Mouse (Mus musculus): ENCODE data around the gene Aig1. TPM values are rescaled to one million over a fixed set of nuclear protein-coding genes. Genes with fewer than 3 reads are reported as not detected.
A peak's percentile ranks its signal among the peaks of the same experiment; 100 is the strongest.

The Aig1 gene
- total and polyA plus RNA-seq, 3 experiments: 54.5 to 71.0 (median 62.8) TPM

DNA sequence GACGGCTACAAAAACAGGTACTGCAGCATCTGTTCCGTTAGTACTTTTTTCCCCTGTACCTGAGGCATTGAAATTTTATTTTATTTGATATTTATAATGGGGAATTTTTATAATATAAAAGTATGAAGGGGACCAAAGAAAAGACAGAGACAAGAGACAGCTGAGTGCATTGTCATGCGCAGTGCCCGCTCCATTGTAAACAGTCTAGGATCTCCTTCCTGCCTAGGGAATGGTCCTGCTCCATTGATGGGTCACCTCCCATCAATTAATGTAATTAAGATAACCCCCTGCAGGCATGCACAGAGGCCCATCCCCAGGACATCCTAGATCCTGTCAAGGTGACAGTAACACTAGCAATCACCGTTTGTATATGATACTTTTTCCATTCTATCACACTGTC is 178.0 kb downstream of the Aig1 start:
- Histone ChIP-seq H3K79me2 (replicated peaks; ENCODE audit: control insufficient read depth, insufficient read depth, low read length) (no peaks in the 10 kb centered on the region), H3K36me3 (ENCODE audit: control insufficient read depth, insufficient read depth, low read length) (peaks cover 3% of the 10 kb centered on the region; the same call in 1 of the 2 replicates), H3K9ac (ENCODE audit: low read depth, low read length) (no peak overlapping the region), H3K27me3 (ENCODE audit: control insufficient read depth, insufficient read depth, low read length) (no peaks in the 10 kb centered on the region), H3K4me3 (no peak overlapping the region), H3K4me1 (ENCODE audit: control insufficient read depth, insufficient read depth, low read length) (peaks cover 13% of the 10 kb centered on the region), H3K27ac (no peak overlapping the region)
- 88% methylated on average over 5 of the region's 5 CpGs for WGBS
- TF ChIP-seq CTCF (IDR thresholded peaks at IDR 0.05) (no peak), EP300 (IDR thresholded peaks at IDR 0.05; ENCODE audit: insufficient read depth, low read depth, low read length) (no peak), POLR2A (IDR thresholded peaks at IDR 0.05; ENCODE audit: insufficient read depth, low read depth, low read length) (no peak)
- no peak for DNase-seq
- intact Hi-C loops (cut with DNase I): no loop called here

DNA sequence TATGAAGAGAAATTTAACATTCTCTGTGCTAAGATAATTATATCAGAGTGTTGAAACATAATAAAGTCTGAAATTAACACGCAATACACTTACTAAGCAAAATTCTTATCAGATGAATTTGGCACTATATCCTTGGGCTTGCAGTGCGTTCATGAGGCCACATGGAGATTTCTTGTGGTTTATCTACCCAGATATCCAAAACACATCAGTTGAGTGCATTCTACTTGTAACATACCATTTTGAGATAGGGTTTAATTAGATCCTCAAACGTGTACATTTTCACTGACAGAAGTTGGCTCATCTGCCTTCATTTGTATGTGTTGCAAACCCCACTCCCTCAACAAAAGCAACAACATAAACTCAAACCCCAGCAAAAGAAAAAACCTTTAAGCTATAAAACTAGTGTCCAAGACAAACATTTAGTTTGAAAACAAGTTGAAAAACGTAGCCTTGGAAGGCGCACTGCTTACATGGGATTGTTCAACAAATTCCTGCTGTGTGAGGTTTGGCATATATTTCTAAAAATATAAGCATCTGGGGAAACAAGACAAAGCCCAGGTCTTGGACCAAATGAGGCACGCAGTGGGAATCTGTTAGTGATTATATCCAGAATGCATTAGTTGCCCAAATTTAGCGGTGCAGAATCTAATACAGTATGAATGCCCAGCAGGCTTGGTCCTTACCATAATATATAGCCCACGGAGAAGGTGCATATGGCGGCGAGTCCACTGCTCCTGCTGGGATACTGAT is 178.8 kb downstream of the Aig1 start:
- Histone ChIP-seq H3K36me3 (ENCODE audit: control insufficient read depth, insufficient read depth, low read length) (peaks cover 5% of the 10 kb centered on the region; the same call in 1 of the 2 replicates), H3K27me3 (ENCODE audit: control insufficient read depth, insufficient read depth, low read length) (no peaks in the 10 kb centered on the region), H3K79me2 (replicated peaks; ENCODE audit: control insufficient read depth, insufficient read depth, low read length) (no peaks in the 10 kb centered on the region), H3K9ac (ENCODE audit: low read depth, low read length) (no peak overlapping the region), H3K4me1 (ENCODE audit: control insufficient read depth, insufficient read depth, low read length) (peaks cover 17% of the 10 kb centered on the region), H3K27ac (no peak overlapping the region), H3K4me3 (no peak overlapping the region)
- 81% methylated on average over 10 of the region's 10 CpGs for WGBS
- intact Hi-C loops (cut with DNase I): no loop called here
- no peak for DNase-seq
- no peak for TF ChIP-seq CTCF (IDR thresholded peaks at IDR 0.05)

DNA sequence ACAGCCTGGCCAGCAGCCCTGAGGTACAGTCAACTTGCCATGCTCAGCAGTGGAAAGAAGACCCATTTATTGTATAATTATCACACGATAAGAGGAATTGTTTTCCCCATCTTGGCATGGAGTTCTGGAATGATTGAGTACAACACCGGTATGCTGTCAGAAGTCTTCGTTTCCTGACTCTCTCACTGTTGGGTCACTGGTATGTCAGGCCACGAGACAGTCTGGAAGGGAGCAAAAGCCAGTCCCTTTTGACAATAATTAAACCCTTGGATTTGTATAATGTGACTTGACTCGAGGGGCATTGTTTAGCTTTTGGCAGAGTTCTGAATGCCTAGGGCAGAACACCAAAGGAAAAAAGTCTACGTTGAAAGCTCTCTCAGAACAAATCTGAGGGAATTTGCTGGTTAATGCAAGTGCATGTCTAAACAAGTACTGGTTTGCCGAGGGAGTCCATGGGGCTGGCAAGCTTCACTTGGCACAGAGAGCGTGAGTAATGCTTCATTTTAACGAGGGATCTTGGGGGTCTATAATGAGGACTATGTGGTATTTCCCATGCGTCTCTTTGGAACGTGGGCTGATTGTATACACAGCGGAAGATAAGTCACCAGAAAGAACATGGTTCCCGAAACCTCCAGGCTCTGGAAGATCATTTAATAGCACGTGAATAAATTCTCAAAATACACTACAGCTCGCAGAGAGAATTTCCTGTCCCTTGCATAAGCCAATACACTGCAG is 180.2 kb downstream of the Aig1 start:
- H3K9ac ChIP-seq (ENCODE audit: low read depth, low read length): no peak overlapping the region
- H3K79me2 ChIP-seq (replicated peaks; ENCODE audit: control insufficient read depth, insufficient read depth, low read length): no peaks in the 10 kb centered on the region
- no peak overlapping the region for H3K27ac ChIP-seq
- peaks cover 5% of the 10 kb centered on the region; the same call in 1 of the 2 replicates for H3K36me3 ChIP-seq (ENCODE audit: control insufficient read depth, insufficient read depth, low read length)
- H3K4me1 ChIP-seq (ENCODE audit: control insufficient read depth, insufficient read depth, low read length): peaks cover 20% of the 10 kb centered on the region
- TF ChIP-seq POLR2A (IDR thresholded peaks at IDR 0.05; ENCODE audit: insufficient read depth, low read depth, low read length): no peak
- no peak for TF ChIP-seq CTCF (IDR thresholded peaks at IDR 0.05)
- TF ChIP-seq EP300 (IDR thresholded peaks at IDR 0.05; ENCODE audit: insufficient read depth, low read depth, low read length): no peak
- no peaks in the 10 kb centered on the region for H3K27me3 ChIP-seq (ENCODE audit: control insufficient read depth, insufficient read depth, low read length)
- intact Hi-C loops (cut with DNase I): no loop called here
- no peak overlapping the region for H3K4me3 ChIP-seq
- DNase-seq: no peak
- 42% methylated on average over 15 of the region's 15 CpGs for WGBS

DNA sequence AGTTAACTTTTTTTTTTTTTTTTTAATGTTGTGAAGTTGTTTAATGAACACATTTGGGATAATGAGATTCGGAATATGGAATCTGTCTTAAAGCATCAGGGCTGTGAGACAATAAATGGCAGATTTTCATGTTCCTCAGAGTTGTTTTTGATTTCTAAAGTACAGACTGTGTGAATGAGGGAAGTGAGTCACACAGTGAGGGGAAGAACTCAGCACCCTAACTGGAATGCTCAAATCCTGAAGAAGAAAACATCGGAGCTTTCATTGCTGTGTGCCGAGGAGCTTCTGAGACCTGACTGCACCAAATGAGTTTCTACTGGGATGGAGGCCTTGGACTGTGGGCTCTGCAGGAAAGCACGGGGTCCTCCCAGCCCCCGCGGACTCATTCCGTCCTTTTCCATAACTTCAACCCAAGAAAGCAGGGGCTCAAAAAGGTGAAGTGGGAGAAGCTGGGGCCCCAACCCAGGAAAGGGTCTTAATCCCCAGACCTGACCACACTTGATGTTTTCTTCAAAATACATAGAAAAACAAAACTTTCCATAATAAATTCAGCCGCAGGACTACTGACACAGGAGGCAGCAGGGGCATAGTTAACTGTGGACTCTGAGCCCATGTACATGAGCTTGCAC is 181.5 kb downstream of the Aig1 start:
- TF ChIP-seq POLR2A (IDR thresholded peaks at IDR 0.05; ENCODE audit: insufficient read depth, low read depth, low read length) (no peak), CTCF (IDR thresholded peaks at IDR 0.05) (no peak), EP300 (IDR thresholded peaks at IDR 0.05; ENCODE audit: insufficient read depth, low read depth, low read length) (no peak)
- WGBS: 86% methylated on average over 8 of the region's 8 CpGs
- Histone ChIP-seq H3K27me3 (ENCODE audit: control insufficient read depth, insufficient read depth, low read length) (no peaks in the 10 kb centered on the region), H3K36me3 (ENCODE audit: control insufficient read depth, insufficient read depth, low read length) (peaks cover 5% of the 10 kb centered on the region; the same call in 1 of the 2 replicates), H3K4me1 (ENCODE audit: control insufficient read depth, insufficient read depth, low read length) (peaks cover 20% of the 10 kb centered on the region), H3K79me2 (replicated peaks; ENCODE audit: control insufficient read depth, insufficient read depth, low read length) (no peaks in the 10 kb centered on the region), H3K9ac (ENCODE audit: low read depth, low read length) (no peak overlapping the region), H3K4me3 (no peak overlapping the region), H3K27ac (no peak overlapping the region)
- DNase-seq: no peak
- intact Hi-C loops (cut with DNase I): no loop called here

DNA sequence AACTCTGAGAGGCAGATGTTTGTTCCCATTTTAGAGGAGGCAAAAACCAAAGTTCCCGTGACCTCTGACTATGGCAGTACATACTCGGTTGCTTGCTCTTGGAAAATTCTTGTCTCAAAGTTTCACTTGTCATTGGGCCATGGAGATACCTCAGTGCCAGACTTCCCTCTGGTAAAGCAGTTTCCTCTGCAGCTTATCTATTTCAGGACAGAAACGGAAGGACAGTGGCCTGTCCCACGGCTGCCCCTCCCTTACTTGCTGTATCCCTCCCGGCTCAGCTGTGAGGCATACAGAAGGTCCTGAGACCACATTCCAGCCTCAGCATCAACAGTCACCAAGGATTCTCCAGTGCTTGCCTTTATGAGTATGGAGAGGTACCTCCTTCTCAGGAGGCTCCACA is 182.7 kb downstream of the Aig1 start:
- peaks cover 5% of the 10 kb centered on the region; the same call in 1 of the 2 replicates for H3K36me3 ChIP-seq (ENCODE audit: control insufficient read depth, insufficient read depth, low read length)
- H3K79me2 ChIP-seq (replicated peaks; ENCODE audit: control insufficient read depth, insufficient read depth, low read length): no peaks in the 10 kb centered on the region
- no peaks in the 10 kb centered on the region for H3K27me3 ChIP-seq (ENCODE audit: control insufficient read depth, insufficient read depth, low read length)
- 5% methylated on average over 5 of the region's 5 CpGs for WGBS
- no peak overlapping the region for H3K9ac ChIP-seq (ENCODE audit: low read depth, low read length)
- intact Hi-C loops (cut with DNase I): no loop called here
- H3K27ac ChIP-seq: peak overlapping the region; percentile 57
- TF ChIP-seq CTCF (IDR thresholded peaks at IDR 0.05) (no peak), EP300 (IDR thresholded peaks at IDR 0.05; ENCODE audit: insufficient read depth, low read depth, low read length) (peak; percentile 59; the same call in 1 of the 2 replicates), POLR2A (IDR thresholded peaks at IDR 0.05; ENCODE audit: insufficient read depth, low read depth, low read length) (0 out of 2 replicates have a peak, but pooled peaks have one; percentile 35)
- H3K4me1 ChIP-seq (ENCODE audit: control insufficient read depth, insufficient read depth, low read length): peaks cover 20% of the 10 kb centered on the region
- DNase-seq: peak; percentile 45 to 52
- no peak overlapping the region for H3K4me3 ChIP-seq
